Mouse (Mus musculus) T-helper 2 cell (primary cell): ENCODE measurements at regions not wholly inside any gene's neighbourhood (a gene's known extent, or its start where the extent isn't known, plus 50 kb on each side); places are given as distances from the start of the nearest gene placed in this dataset.

Experiments used
- in situ Hi-C: fragments of 300-600 bp; cut with MboI, MseI; formaldehyde crosslinking; loops from one replicate; pipeline ENCODE4 v1.15.1; 2025; ENCODE audit warnings: high pct_unique_total_duplicates

- in situ Hi-C loops: no loop called here
These were observed 80.0 kb downstream of the Tex36 start for GRCm38 (mm10) chr7:133521936-133522335.

DNA sequence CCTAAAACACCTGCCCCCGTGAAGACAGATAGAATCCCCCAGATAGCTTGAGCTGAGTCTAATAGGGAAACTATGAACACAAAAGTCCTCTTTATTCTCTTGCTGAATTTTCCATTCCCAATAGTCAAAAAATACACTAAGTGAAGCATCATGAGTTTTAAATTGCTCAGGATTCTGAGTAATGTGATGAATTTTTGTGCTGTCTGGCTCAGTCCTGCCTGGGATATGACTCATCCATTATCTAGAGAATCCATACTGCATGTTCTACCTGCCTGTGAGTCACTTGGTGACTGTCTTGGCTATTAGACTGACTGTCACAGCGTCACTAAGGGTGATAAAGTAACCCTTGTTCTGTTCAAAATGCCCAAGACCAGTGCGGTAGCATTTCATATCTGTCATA, 83.0 kb downstream of the Tex36 start:
- in situ Hi-C loops: no loop called here

DNA sequence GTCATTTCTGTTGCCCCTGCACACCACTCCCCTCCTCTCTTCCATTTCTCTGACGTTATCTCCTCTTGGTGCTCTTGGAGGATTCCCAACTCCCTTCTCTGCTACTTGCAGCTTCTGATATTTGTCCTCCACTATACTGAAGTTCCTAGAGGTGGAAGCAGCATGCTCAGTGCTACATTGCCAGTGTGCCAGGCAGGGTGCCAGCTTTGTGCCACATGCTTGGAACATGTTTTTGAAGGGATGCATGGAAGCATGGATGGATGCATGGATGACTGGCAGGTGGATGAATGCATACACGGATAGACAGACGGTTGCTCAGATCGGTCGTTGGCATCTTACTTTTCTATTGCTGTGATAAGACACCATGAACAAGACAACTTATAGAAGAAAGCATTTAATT, 84.4 kb downstream of the Tex36 start:
- in situ Hi-C loops: no loop called here

- in situ Hi-C loops: no loop called here
These were observed 91.0 kb downstream of the Tex36 start for GRCm38 (mm10) chr7:133510926-133511325.

GRCm38 (mm10) chr7:133509486-133509885, 92.5 kb downstream of the Tex36 start:
- in situ Hi-C loops: no loop called here

DNA sequence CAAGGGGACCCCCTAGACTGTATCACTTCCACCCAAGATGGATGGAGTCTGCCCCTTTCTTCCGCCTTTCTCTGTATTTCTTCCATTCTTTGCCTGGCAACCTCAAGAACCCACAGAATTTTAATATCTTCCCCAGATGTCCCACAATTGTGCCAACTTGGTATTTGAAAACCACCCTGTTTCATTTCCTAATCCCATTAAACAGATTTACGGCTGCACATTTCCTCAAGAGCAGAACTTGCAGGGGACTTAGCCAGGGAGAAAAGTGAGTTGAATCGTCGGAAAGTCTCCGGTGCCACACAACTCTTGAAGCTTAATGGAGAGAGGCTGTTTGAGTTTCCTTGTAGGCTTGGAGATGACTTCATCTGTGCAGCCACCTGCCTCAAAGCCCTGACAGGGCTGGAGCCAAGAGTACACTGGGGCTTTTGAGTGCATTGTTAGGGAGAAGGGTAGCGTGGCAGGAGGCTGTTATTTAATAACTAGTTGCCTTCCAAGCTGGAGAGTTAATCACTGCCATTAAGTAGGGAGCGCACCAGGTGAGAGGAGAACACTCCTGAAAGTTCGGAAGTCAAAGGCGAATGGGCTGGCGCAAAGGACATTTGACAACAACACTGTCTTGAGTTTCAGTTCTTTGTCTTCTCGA, 93.5 kb downstream of the Tex36 start:
- in situ Hi-C loops: no loop called here

DNA sequence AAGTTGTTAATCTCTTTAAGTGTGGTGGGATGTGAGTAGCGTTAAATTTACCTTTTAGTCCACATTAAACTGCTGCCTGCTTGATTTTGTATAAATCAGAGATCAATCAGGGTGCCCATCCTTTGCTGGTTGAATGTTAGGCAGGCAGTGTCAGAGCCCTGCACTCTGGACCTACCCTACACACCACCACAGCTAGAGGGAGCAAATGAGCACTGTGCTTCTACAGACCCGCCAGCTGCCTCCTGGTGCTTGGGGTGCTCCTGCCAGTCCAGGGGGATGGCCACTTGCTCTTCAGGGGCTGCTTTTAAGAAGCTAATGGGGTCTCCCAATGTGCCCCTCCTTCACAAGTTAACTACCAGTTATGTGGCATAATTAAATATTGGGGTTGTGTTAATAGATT, 96.3 kb downstream of the Tex36 start:
- in situ Hi-C loops: no loop called here

DNA sequence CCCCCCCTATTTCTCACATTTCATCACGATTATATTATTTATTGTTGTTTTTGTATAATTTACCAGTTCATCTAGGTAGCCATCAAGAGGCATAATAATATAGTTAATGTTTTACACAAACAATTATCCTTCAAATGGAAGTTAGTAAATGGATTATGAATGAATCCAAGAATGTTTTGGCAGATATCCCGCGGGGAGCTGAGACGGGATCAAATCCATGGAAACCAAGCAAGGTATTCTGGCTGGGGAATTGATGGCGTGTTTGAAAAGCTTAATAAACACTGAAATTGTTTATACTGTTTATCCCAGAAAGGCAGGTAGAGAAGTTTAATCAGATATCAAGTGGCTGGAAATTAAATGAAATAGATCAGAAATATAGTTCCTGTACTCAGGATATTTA, 98.0 kb downstream of the Tex36 start:
- in situ Hi-C loops: no loop called here

- in situ Hi-C loops: no loop called here
These were observed 99.2 kb downstream of the Tex36 start for GRCm38 (mm10) chr7:133502731-133503130.

DNA sequence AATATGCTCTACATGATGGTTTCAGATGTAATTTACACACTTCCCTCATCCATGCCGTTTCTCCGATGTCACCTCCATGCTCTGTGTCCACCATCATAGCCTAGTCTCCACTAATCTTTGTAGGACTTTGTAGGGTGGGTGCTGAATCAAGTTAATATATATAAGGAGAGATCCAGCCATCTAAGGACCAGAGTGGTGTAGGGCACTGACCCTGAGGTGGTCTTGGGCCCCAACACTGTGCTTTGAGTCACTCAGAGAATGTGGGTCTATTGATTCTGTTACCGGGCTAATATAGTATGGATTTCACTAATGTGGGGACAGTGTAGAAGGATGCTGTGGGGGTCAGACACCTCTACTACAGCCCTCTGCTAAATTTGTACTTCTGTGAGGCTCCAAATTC, 104.4 kb downstream of the Tex36 start:
- in situ Hi-C loops: no loop called here

- in situ Hi-C loops: no loop called here
These were observed 106.9 kb downstream of the Tex36 start for GRCm38 (mm10) chr7:133494982-133495550.

GRCm38 (mm10) chr7:133494256-133494981, 107.5 kb downstream of the Tex36 start:
- in situ Hi-C loops: no loop called here

- in situ Hi-C loops: no loop called here
These were observed 109.3 kb downstream of the Tex36 start for GRCm38 (mm10) chr7:133492626-133493025.

DNA sequence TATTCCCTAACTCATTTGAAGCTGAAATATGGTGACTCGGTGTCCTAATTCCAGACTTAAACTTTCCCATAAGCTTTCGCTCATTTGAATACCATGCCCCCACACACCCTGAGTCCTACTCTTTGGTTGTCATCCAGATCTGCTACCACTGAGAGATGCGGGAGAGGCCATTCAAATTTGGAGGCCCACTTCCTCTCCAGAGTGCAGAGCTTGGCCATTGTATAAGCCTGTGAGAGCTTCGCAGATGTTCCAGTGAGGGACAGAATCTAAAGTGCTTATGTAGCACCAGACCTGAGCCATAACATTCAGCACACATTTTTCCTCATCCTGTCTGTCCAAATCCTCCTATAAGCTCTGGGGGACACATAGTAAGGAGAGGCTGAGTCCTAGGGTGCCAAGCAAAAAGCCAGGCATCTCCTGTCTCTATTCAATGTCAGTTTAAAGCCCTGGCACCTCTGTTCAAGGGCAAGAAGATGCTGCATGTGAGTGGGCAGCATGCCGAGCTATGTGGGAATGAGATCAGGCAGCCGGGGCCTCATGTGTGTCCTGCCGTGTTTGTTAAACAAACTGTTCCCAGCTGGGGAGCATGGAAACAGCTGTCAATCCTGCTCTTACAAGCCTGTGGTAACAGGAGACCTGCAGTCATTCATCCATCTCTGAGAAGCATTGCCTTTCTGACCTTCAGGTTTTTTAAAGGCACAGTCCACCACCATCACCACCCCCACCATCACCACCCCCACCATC, 113.9 kb downstream of the Tex36 start:
- in situ Hi-C loops: no loop called here

GRCm38 (mm10) chr7:133484430-133484841, 117.5 kb downstream of the Tex36 start:
- in situ Hi-C loops: no loop called here

DNA sequence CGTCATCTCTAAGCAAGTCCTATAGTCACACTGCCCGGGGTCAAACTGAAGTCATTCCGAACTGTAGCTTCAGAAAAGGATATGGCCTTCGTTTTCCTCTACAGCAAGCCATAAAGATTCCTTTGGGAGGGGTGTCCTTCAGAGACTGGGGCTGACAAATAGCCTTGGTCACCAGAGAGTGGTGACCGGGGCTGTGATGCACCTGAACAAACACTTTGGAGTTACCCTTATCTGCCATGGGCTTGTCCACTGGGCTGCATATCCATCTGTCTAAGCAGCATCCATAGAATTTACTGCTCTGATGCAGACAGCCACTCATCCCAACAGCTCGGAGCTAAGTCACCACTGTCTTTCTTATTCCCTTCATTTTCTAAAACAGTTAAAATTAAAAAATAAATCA, 120.4 kb downstream of the Tex36 start:
- in situ Hi-C loops: no loop called here

DNA sequence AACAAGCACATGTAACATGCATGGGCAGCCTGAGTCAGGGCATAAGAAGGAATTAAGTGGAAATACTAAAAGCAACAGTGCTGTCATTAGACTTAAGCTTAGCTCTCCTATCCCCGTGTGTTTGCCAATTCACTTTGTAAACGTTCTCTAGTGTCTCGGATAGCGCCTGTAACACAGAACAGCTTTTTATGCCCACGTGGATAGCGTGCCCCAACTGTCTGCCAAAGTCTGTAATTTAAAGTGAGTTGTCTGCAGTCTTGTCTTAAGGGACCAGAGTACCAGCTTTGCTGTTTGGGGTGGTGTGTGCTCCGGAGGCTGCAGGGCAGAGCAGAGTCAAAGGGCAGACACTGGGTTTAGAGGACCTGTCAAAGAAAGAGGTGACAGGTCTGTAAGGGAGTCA, 122.3 kb downstream of the Tex36 start:
- in situ Hi-C loops: no loop called here

DNA sequence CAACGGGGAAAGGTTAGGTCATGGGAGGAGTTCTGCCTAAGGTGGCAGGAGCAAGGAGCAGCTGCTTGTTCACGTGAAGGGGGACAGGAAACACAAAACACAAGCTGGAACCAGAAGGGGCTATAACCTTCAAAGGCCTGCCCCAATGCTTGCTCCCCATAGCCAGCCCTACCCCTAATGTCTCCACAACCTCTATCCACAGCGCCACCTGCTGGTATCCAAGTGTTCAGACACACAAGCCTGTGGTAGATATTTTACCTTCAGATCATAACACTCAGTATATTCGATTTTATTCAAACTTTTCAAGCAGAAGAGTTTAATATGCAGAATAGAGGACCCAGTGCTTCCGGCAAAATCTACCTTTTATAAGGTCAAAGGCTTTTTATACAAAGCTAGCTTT, 124.0 kb downstream of the Tex36 start:
- in situ Hi-C loops: no loop called here

- in situ Hi-C loops: no loop called here
These were observed 124.7 kb downstream of the Tex36 start for GRCm38 (mm10) chr7:133477221-133477620.

GRCm38 (mm10) chr7:133471706-133472105, 130.3 kb downstream of the Tex36 start:
- in situ Hi-C loops: no loop called here

GRCm38 (mm10) chr7:133470620-133470958, 131.4 kb downstream of the Tex36 start:
- in situ Hi-C loops: no loop called here

GRCm38 (mm10) chr7:133469952-133470619, 131.9 kb downstream of the Tex36 start:
- in situ Hi-C loops: no loop called here
